Mouse (Mus musculus) lung, adult 2 months (tissue): ENCODE measurements around the gene Gm42957.
A peak's percentile ranks its signal among the peaks of the same experiment; 100 is the strongest.

Experiments used
- CTCF ChIP-seq: fragments of 200-500 bp; IDR thresholded peaks from 2 replicates; pipeline ENCODE4 v1.5.1; 2011; ENCODE audit warnings: mild to moderate bottlenecking, low read length, control low read depth; ENCODE audit not compliant: insufficient read depth
- POLR2A ChIP-seq: fragments of 200-500 bp; IDR thresholded peaks from 2 replicates; pipeline ENCODE4 v1.6.1; 2011; ENCODE audit warnings: low read depth, mild to moderate bottlenecking, control low read depth, low read length, borderline replicate concordance; ENCODE audit errors: extremely low read depth

GRCm38 (mm10) chr3:96645018-96645649, 9.9 kb downstream of the Gm42957 start, which contains the start of gene Itga10:
- TF ChIP-seq CTCF (peak; percentile 48), POLR2A (no peak)
